Mouse (Mus musculus) limb, embryonic 12.5 days (tissue): ENCODE results near the gene Fam204a. TPM values are rescaled to one million over a fixed set of nuclear protein-coding genes. Genes with fewer than 3 reads are reported as not detected.

ENCODE experiments used
- ATAC-seq: fragments of 200-750 bp; cut with Nextera tagmentation; 2 replicates; pipeline ENCODE4 v1.8.0; 2017; ENCODE audit warnings: low read depth, moderate TSS enrichment; ENCODE audit not compliant: insufficient number of reproducible peaks, insufficient read depth, low FRiP score, low TSS enrichment
- H3K27ac ChIP-seq: fragments of 300-500 bp; sonication (generic); 2 replicates; pipeline ENCODE4 v1.5.1; 2016; ENCODE audit warnings: mild to moderate bottlenecking, moderate library complexity
- H3K27me3 ChIP-seq: fragments of 300-500 bp; sonication (generic); 2 replicates; pipeline ENCODE4 v1.6.1; 2016; ENCODE audit warnings: mild to moderate bottlenecking, moderate library complexity
- H3K36me3 ChIP-seq: fragments of 300-500 bp; sonication (generic); 2 replicates; pipeline ENCODE4 v1.6.1; 2016; ENCODE audit warnings: mild to moderate bottlenecking, moderate library complexity
- H3K4me1 ChIP-seq: fragments of 300-500 bp; sonication (generic); replicated peaks from 2 replicates; pipeline ENCODE4 v1.6.1; 2016
- H3K4me2 ChIP-seq: fragments of 300-500 bp; sonication (generic); 2 replicates; pipeline ENCODE4 v1.6.1; 2016; ENCODE audit warnings: mild to moderate bottlenecking, moderate library complexity
- H3K4me3 ChIP-seq: fragments of 300-500 bp; sonication (generic); replicated peaks from 2 replicates; pipeline ENCODE4 v1.5.1; 2016; ENCODE audit warnings: mild to moderate bottlenecking
- H3K9ac ChIP-seq: fragments of 300-500 bp; sonication (generic); replicated peaks from 2 replicates; pipeline ENCODE4 v1.6.1; 2016; ENCODE audit warnings: mild to moderate bottlenecking, moderate library complexity
- H3K9me3 ChIP-seq: fragments of 300-500 bp; sonication (generic); 2 replicates; pipeline ENCODE4 v1.6.1; 2016; ENCODE audit warnings: mild to moderate bottlenecking, moderate library complexity
- WGBS: fragments of 180-500 bp; shearing (Covaris S2); methylation state at CpG from one replicate; pipeline ENCODE4 v1.1.7; 2016; 5-methylcytosine and 5-hydroxymethylcytosine counted together
- polyA plus RNA-seq: library from polyadenylated mRNA; unstranded; fragments of >200 nt; fragmentation: Nextera tagmentation; extraction: Ambion mirVana; gene quantifications from 2 replicates; pipeline ENCODE4 v1.2.1, GENCODE M21; 2016

Gene Fam204a
- polyA plus RNA-seq, 1 experiment from 2014 or later = 72.5 TPM

GRCm38 (mm10) chr19:60217985-60218384 lies 8.5 kb downstream of the Fam204a start:
- H3K27ac ChIP-seq = no peak overlapping the region
- 94% methylated on average over 2 of the region's 2 CpGs for WGBS
- no peak overlapping the region for H3K4me3 ChIP-seq
- H3K4me2 ChIP-seq = no peak overlapping the region
- no peaks in the 10 kb centered on the region for H3K27me3 ChIP-seq
- H3K9me3 ChIP-seq = no peaks in the 10 kb centered on the region
- peaks cover 32% of the 10 kb centered on the region for H3K36me3 ChIP-seq
- no peak for ATAC-seq
- no peak overlapping the region for H3K9ac ChIP-seq
- H3K4me1 ChIP-seq = no peaks in the 10 kb centered on the region

GRCm38 (mm10) chr19:60208173-60208572 lies 18.3 kb downstream of the Fam204a start:
- Histone ChIP-seq H3K27ac (no peak overlapping the region), H3K27me3 (no peaks in the 10 kb centered on the region), H3K4me1 (peaks cover 3% of the 10 kb centered on the region), H3K9ac (no peak overlapping the region), H3K9me3 (no peaks in the 10 kb centered on the region), H3K4me2 (no peak overlapping the region), H3K36me3 (peaks cover 29% of the 10 kb centered on the region), H3K4me3 (no peak overlapping the region)
- no peak for ATAC-seq

- H3K4me1 ChIP-seq = peaks cover 3% of the 10 kb centered on the region
Observed at GRCm38 (mm10) chr19:60204176-60204575, 22.3 kb downstream of the Fam204a start.

GRCm38 (mm10) chr19:60200294-60200693 lies 26.2 kb downstream of the Fam204a start:
- Histone ChIP-seq H3K27ac (no peak overlapping the region), H3K9me3 (no peaks in the 10 kb centered on the region), H3K4me1 (peaks cover 3% of the 10 kb centered on the region), H3K36me3 (peaks cover 14% of the 10 kb centered on the region; the same call in 1 of the 2 replicates), H3K4me3 (no peak overlapping the region), H3K4me2 (no peak overlapping the region), H3K9ac (no peak overlapping the region), H3K27me3 (no peaks in the 10 kb centered on the region)
- no peak for ATAC-seq
- WGBS = 21% methylated on average over 2 of the region's 2 CpGs

More at GRCm38 (mm10) chr19:60204176-60204575, 22.3 kb downstream of the Fam204a start:
- 61% methylated on average over 7 of the region's 7 CpGs for WGBS
- H3K36me3 ChIP-seq = peaks cover 5% of the 10 kb centered on the region; the same call in 1 of the 2 replicates
- no peak overlapping the region for H3K4me2 ChIP-seq
- no peak overlapping the region for H3K4me3 ChIP-seq
- no peaks in the 10 kb centered on the region for H3K27me3 ChIP-seq
- no peak overlapping the region for H3K9ac ChIP-seq
- no peak overlapping the region for H3K27ac ChIP-seq
- no peaks in the 10 kb centered on the region for H3K9me3 ChIP-seq
- no peak for ATAC-seq

- Histone ChIP-seq H3K27me3 (no peaks in the 10 kb centered on the region), H3K4me1 (peaks cover 1% of the 10 kb centered on the region), H3K27ac (no peak overlapping the region), H3K9me3 (no peaks in the 10 kb centered on the region), H3K9ac (no peak overlapping the region), H3K4me3 (no peak overlapping the region), H3K36me3 (peaks cover 22% of the 10 kb centered on the region; the same call in 1 of the 2 replicates), H3K4me2 (no peak overlapping the region)
- ATAC-seq = no peak
Observed at GRCm38 (mm10) chr19:60199152-60199551, 27.3 kb downstream of the Fam204a start.

- no peaks in the 10 kb centered on the region for H3K9me3 ChIP-seq
Observed at GRCm38 (mm10) chr19:60192790-60193189, 33.7 kb downstream of the Fam204a start.

GRCm38 (mm10) chr19:60189206-60189605 lies 37.3 kb downstream of the Fam204a start:
- Histone ChIP-seq H3K36me3 (peaks cover 16% of the 10 kb centered on the region; the same call in 1 of the 2 replicates), H3K27ac (no peak overlapping the region), H3K9ac (no peak overlapping the region), H3K4me1 (no peaks in the 10 kb centered on the region), H3K27me3 (no peaks in the 10 kb centered on the region), H3K9me3 (no peaks in the 10 kb centered on the region), H3K4me2 (no peak overlapping the region), H3K4me3 (no peak overlapping the region)
- ATAC-seq = no peak
- 90% methylated on average over 2 of the region's 2 CpGs for WGBS

More at GRCm38 (mm10) chr19:60192790-60193189, 33.7 kb downstream of the Fam204a start:
- no peak overlapping the region for H3K4me2 ChIP-seq
- peaks cover 32% of the 10 kb centered on the region; the same call in 1 of the 2 replicates for H3K36me3 ChIP-seq
- no peak overlapping the region for H3K9ac ChIP-seq
- H3K27me3 ChIP-seq = no peaks in the 10 kb centered on the region
- H3K27ac ChIP-seq = no peak overlapping the region
- no peak overlapping the region for H3K4me3 ChIP-seq
- no peaks in the 10 kb centered on the region for H3K4me1 ChIP-seq
- 93% methylated on average over 4 of the region's 4 CpGs for WGBS
- ATAC-seq = no peak

- H3K9me3 ChIP-seq = no peaks in the 10 kb centered on the region
- H3K4me3 ChIP-seq = no peak overlapping the region
- no peak for ATAC-seq
- no peak overlapping the region for H3K27ac ChIP-seq
- 90% methylated on average over 1 of the region's 1 CpGs for WGBS
- no peaks in the 10 kb centered on the region; the same call in 1 of the 2 replicates for H3K4me1 ChIP-seq
- H3K9ac ChIP-seq = no peak overlapping the region
- no peaks in the 10 kb centered on the region for H3K27me3 ChIP-seq
- H3K36me3 ChIP-seq = peaks cover 8% of the 10 kb centered on the region; the same call in 1 of the 2 replicates
- H3K4me2 ChIP-seq = no peak overlapping the region
Observed at GRCm38 (mm10) chr19:60182901-60183300, 43.6 kb downstream of the Fam204a start.

- H3K4me3 ChIP-seq = no peak overlapping the region
- H3K4me2 ChIP-seq = no peak overlapping the region
- 88% methylated on average over 1 of the region's 1 CpGs for WGBS
- no peak overlapping the region for H3K27ac ChIP-seq
- peaks cover 8% of the 10 kb centered on the region; the same call in 1 of the 2 replicates for H3K36me3 ChIP-seq
- no peaks in the 10 kb centered on the region; the same call in 1 of the 2 replicates for H3K4me1 ChIP-seq
- H3K9ac ChIP-seq = no peak overlapping the region
- no peak for ATAC-seq
- H3K9me3 ChIP-seq = no peaks in the 10 kb centered on the region
- no peaks in the 10 kb centered on the region for H3K27me3 ChIP-seq
Observed at GRCm38 (mm10) chr19:60182171-60182570, 44.3 kb downstream of the Fam204a start.

- ATAC-seq = no peak
- Histone ChIP-seq H3K27me3 (no peaks in the 10 kb centered on the region), H3K36me3 (peaks cover 8% of the 10 kb centered on the region; the same call in 1 of the 2 replicates), H3K4me1 (no peaks in the 10 kb centered on the region; the same call in 1 of the 2 replicates), H3K4me2 (no peak overlapping the region), H3K4me3 (no peak overlapping the region), H3K9ac (no peak overlapping the region), H3K27ac (no peak overlapping the region), H3K9me3 (no peaks in the 10 kb centered on the region)
- 78% methylated on average over 8 of the region's 8 CpGs for WGBS
Observed at GRCm38 (mm10) chr19:60178771-60179563, 47.5 kb downstream of the Fam204a start.

GRCm38 (mm10) chr19:60165417-60165816 lies 61.1 kb downstream of the Fam204a start:
- no peak overlapping the region for H3K27ac ChIP-seq
- H3K36me3 ChIP-seq = no peaks in the 10 kb centered on the region
- no peak overlapping the region for H3K9ac ChIP-seq
- H3K27me3 ChIP-seq = no peaks in the 10 kb centered on the region; the same call in 1 of the 2 replicates
- ATAC-seq = no peak
- H3K4me2 ChIP-seq = no peak overlapping the region
- H3K4me3 ChIP-seq = no peak overlapping the region
- 45% methylated on average over 2 of the region's 2 CpGs for WGBS
- no peaks in the 10 kb centered on the region for H3K9me3 ChIP-seq
- peaks cover 7% of the 10 kb centered on the region; the same call in 1 of the 2 replicates for H3K4me1 ChIP-seq
